In the genomic region with DNA sequence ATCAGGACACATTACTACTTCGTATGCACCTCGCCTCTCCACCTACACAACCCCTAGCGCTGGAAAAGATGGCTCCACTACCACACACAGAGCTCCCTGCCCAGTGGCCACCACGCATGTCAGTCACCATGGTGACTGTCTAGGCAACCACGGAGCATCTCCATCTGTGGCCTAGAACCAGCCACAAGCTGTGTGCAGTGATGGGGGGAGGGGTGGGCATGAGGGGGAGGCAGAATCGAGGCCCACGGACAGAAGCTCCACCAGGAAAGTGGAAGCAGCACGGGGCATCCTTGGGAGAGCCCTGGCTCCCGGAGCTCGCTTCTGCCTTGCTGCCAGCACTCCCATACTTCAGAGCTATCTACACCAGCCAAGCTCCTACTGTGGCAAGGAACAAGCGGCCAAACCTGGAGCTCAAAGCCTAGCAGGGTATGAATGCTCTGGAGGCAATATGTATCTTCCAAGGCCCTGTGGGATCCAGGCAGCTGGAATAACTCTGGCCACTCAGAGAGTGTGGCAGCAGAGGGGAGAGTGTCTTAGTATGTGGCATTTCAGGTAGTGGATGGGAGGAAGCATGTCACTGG, we compare ENCODE assay signal across 9 mouse cellular contexts. TPM values are rescaled to one million over a fixed set of nuclear protein-coding genes. Genes with fewer than 3 reads are reported as not detected.
DNase-seq lines count a peak whose midpoint lies in the region; TF ChIP-seq lines count a peak whose summit lies in the region.
"Had no signal": no experiment of that assay in that cellular context is flagged by ENCODE, and none has a peak within 500 bp of the region (broad histone marks: within the 10 kb centered on the region; RNA-seq: fewer than 3 reads in every experiment).

No protein-coding gene starts in this region.

- TF ChIP-seq CTCF in lung, adult 2 months (IDR thresholded peaks at IDR 0.05; ENCODE audit: insufficient read depth, low read length): no peak

- whole genome bisulfite sequencing in lung, adult 2 months: 86% methylated on average over 11 of the region's 11 CpGs

- DNase-seq in lung, adult 2 months: peak; percentile 2
- no peak for DNase-seq in lung, postnatal 10 days
- peak; percentile 80 for DNase-seq in cerebellum, postnatal 14 days
- DNase-seq in layer of hippocampus, postnatal 36 days: peak; percentile 74 to 80
- DNase-seq in right cerebral cortex, postnatal 4 days: peak; percentile 53
- no peak for DNase-seq in embryo, embryonic 11 days
- no peak for DNase-seq in testis, postnatal 14 days (ENCODE audit: low spot score)
- no peak for DNase-seq in heart, adult 9 months (ENCODE audit: low spot score in 2 of 2)

- no peak overlapping the region for H3K4me3 ChIP-seq in lung, adult 2 months (replicated peaks; ENCODE audit: extremely low read depth, low read depth, low read length)
- H3K4me3 ChIP-seq: heart, adult 2 months had no signal

- TF ChIP-seq POLR2A in lung, adult 2 months (IDR thresholded peaks at IDR 0.05; ENCODE audit: borderline replicate concordance, extremely low read depth, low read depth, low read length): no peak

- H3K4me1 ChIP-seq in lung, adult 2 months (ENCODE audit: control insufficient read depth, insufficient read depth, low read length): peaks cover 30% of the 10 kb centered on the region

RNA-seq across cellular contexts. Expression of gene Capn7, which starts 47.1 kb away (rescaled TPM):
- polyA plus RNA-seq in lung, adult 2 months (2012; rRNA removed): 11.0 and 12.2 TPM in 2 replicates
- total RNA-seq in layer of hippocampus, postnatal 36 days (2021): 10 to 100 TPM; 39.4 to 42.1 TPM

RNA-seq across cellular contexts. Expression of gene Sh3bp5, which starts 52.3 kb away (rescaled TPM):
- polyA plus RNA-seq in lung, adult 2 months (2012; rRNA removed): 40.9 and 50.1 TPM in 2 replicates
- 100 to 1,000 TPM; 157 to 168 TPM for total RNA-seq in layer of hippocampus, postnatal 36 days (2021)

RNA-seq across cellular contexts. Expression of gene Dnah1, which starts 59.9 kb away (rescaled TPM):
- 3.9 and 5.5 TPM in 2 replicates for polyA plus RNA-seq in lung, adult 2 months (2012; rRNA removed)
- 1 to 10 TPM; 3.8 to 4.8 TPM for total RNA-seq in layer of hippocampus, postnatal 36 days (2021)

Comparison
In these comparisons a context has a peak if more than half of its experiments do, and no peak if none do; other contexts are left out.
1. DNase-seq: peak in lung, adult 2 months (single experiment), cerebellum, postnatal 14 days (2 of 2), layer of hippocampus, postnatal 36 days (2 of 2) and right cerebral cortex, postnatal 4 days (single experiment); none in lung, postnatal 10 days (single experiment), embryo, embryonic 11 days (single experiment), testis, postnatal 14 days (single experiment) and heart, adult 9 months (0 of 2).